Mouse (Mus musculus) ES-E14 (cell line): ENCODE results near the gene Ranbp3l. TPM values are rescaled to one million over a fixed set of nuclear protein-coding genes. Genes with fewer than 3 reads are reported as not detected.

ENCODE experiments used
- DNase-seq: peaks from one replicate; pipeline ENCODE4 v3.0.0-alpha.2; 2013; ENCODE audit warnings: low read depth, low spot score
- H3K27ac ChIP-seq: 2 replicates; pipeline ENCODE4 v1.5.1; 2012; ENCODE audit warnings: low read depth, mild to moderate bottlenecking, low read length, moderate library complexity, mixed read lengths; ENCODE audit not compliant: poor library complexity, insufficient read depth, severe bottlenecking
- H3K36me3 ChIP-seq: 2 replicates; pipeline ENCODE4 v1.6.1; 2012; ENCODE audit warnings: mild to moderate bottlenecking, low read length, moderate library complexity, mixed read lengths; ENCODE audit not compliant: control insufficient read depth, poor library complexity, insufficient read depth, severe bottlenecking
- H3K4me1 ChIP-seq, 2 experiments: fragments of 150-350 bp in 1 of 2; sonication (generic) in 1 of 2; 2 replicates each; pipeline ENCODE4 v1.6.1; 2012; ENCODE audit warnings: low read length in 2 of 2, mild to moderate bottlenecking in 1 of 2, mixed read lengths in 1 of 2; ENCODE audit not compliant: control insufficient read depth in 2 of 2, insufficient read depth in 2 of 2, poor library complexity in 1 of 2
- H3K4me3 ChIP-seq, 2 experiments: fragments of 150-350 bp in 1 of 2; sonication (generic) in 1 of 2; 2 replicates each; pipeline ENCODE4 v1.5.1; 2012; ENCODE audit warnings: low read length in 2 of 2, low read depth in 1 of 2, mild to moderate bottlenecking in 1 of 2, mixed read lengths in 1 of 2; ENCODE audit not compliant: insufficient read depth in 1 of 2, poor library complexity in 1 of 2, severe bottlenecking in 1 of 2
- H3K9ac ChIP-seq: 2 replicates; pipeline ENCODE4 v1.6.1; 2012; ENCODE audit warnings: low read depth, mild to moderate bottlenecking, low read length, mixed read lengths; ENCODE audit not compliant: poor library complexity, insufficient read depth, severe bottlenecking
- H3K9me3 ChIP-seq: fragments of 150-350 bp; sonication (generic); 2 replicates; pipeline ENCODE4 v1.6.1; 2012; ENCODE audit warnings: low read depth, mild to moderate bottlenecking, low read length; ENCODE audit not compliant: control insufficient read depth, insufficient read depth
- CHD2 ChIP-seq: IDR thresholded peaks from 2 replicates; pipeline ENCODE4 v1.6.1; 2014; ENCODE audit warnings: mild to moderate bottlenecking, low read depth, low read length, inconsistent platforms
- HCFC1 ChIP-seq: IDR thresholded peaks from 2 replicates; pipeline ENCODE4 v1.6.1; 2012; ENCODE audit warnings: low read length, inconsistent platforms, borderline replicate concordance; ENCODE audit not compliant: insufficient read depth
- MAFK ChIP-seq: IDR thresholded peaks from 2 replicates; pipeline ENCODE4 v1.6.1; 2014; ENCODE audit warnings: mild to moderate bottlenecking, low read depth, low read length, inconsistent platforms; ENCODE audit not compliant: insufficient read depth
- ZC3H11A ChIP-seq: IDR thresholded peaks from 2 replicates; pipeline ENCODE4 v1.6.1; 2012; ENCODE audit warnings: low read depth, mild to moderate bottlenecking, inconsistent platforms, low read length, borderline replicate concordance
- ZNF384 ChIP-seq: IDR thresholded peaks from 2 replicates; pipeline ENCODE4 v1.6.1; 2012; ENCODE audit warnings: low read depth, low read length, inconsistent platforms
- in situ Hi-C, 2 experiments: fragments of 600-800 bp; cut with MboI; formaldehyde crosslinking; loops; one replicate each; pipeline ENCODE4 v1.15.1; 2025; ENCODE audit warnings: low sequenced_read_pairs in 2 of 2, inconsistent platforms in 1 of 2; ENCODE audit not compliant: unreplicated experiment in 2 of 2
- total RNA-seq: library from RNA; depleted of rRNA; stranded (reverse); fragments of 300-350 nt; gene quantifications from 2 replicates; pipeline ENCODE4 v1.2.3, GENCODE M21; 2012

Ranbp3l gene
- total RNA-seq, 1 experiment: 0.09 TPM

- DNase-seq: no peak
- Histone ChIP-seq H3K36me3 (peaks cover 15% of the 10 kb centered on the region), H3K4me3 (no peak overlapping the region), H3K9me3 (no peaks in the 10 kb centered on the region), H3K9ac (no peak overlapping the region), H3K4me1 (peaks cover 8% of the 10 kb centered on the region in 2 experiments), H3K27ac (no peak overlapping the region)
- in situ Hi-C loops: no loop called here
- TF ChIP-seq HCFC1 (no peak), ZNF384 (no peak), CHD2 (no peak), ZC3H11A (no peak), MAFK (no peak)
Measured at GRCm38 (mm10) chr15:9088683-9089072, 120.9 kb downstream of the Ranbp3l start.

- DNase-seq: no peak
- TF ChIP-seq ZNF384: no peak
- TF ChIP-seq HCFC1: no peak
- TF ChIP-seq ZC3H11A: no peak
- no peak overlapping the region for H3K27ac ChIP-seq
- no peak overlapping the region for H3K9ac ChIP-seq
- no peaks in the 10 kb centered on the region for H3K9me3 ChIP-seq
- in situ Hi-C loops: no loop called here
- no peak overlapping the region for H3K4me3 ChIP-seq
- peaks cover 8% of the 10 kb centered on the region in 2 experiments for H3K4me1 ChIP-seq
- H3K36me3 ChIP-seq: peaks cover 15% of the 10 kb centered on the region
Measured at GRCm38 (mm10) chr15:9089136-9089720, 121.5 kb downstream of the Ranbp3l start.

GRCm38 (mm10) chr15:9090662-9091061 is 122.9 kb downstream of the Ranbp3l start:
- Histone ChIP-seq H3K27ac (no peak overlapping the region), H3K4me1 (peaks cover 8% of the 10 kb centered on the region in 2 experiments), H3K36me3 (peaks cover 10% of the 10 kb centered on the region), H3K4me3 (no peak overlapping the region), H3K9ac (no peak overlapping the region), H3K9me3 (no peaks in the 10 kb centered on the region)
- in situ Hi-C loops: no loop called here
- no peak for DNase-seq
- TF ChIP-seq HCFC1: no peak

GRCm38 (mm10) chr15:9093598-9094365 is 126.0 kb downstream of the Ranbp3l start:
- Histone ChIP-seq H3K4me1 (no peaks in the 10 kb centered on the region; a peak in 1 of 4 replicates), H3K36me3 (peaks cover 17% of the 10 kb centered on the region), H3K27ac (peak overlapping the region; percentile 28), H3K9ac (peak overlapping the region; percentile 42; the same call in 1 of the 2 replicates), H3K4me3 (peak overlapping the region; percentile 24 to 30), H3K9me3 (no peaks in the 10 kb centered on the region)
- in situ Hi-C loops: no loop called here
- no peak for TF ChIP-seq ZNF384
- TF ChIP-seq ZC3H11A: no peak
- no peak for TF ChIP-seq MAFK
- no peak for TF ChIP-seq CHD2
- TF ChIP-seq HCFC1: no peak
- DNase-seq: no peak
